25 mouse cellular contexts compared by ENCODE assay signal in the genomic region with DNA sequence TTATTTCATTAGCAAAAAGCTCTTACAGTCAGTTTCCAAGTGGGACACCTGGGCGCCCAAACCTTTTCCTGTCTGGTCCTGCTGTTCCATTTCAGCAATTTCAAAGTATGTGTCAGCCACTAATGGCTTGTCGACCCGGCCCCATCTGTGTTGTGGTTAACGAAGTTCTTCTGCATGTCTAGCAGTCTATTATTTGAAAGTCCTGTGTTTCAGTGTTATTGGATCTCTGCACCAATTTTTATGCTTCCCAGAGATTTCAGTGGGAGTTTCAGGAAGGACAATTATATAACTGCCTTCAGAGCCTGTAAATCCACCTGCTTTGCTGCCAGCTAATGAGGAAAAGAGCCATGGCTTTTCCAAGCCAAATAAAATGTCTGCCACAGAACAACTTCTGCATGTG.
DNase-seq lines count a peak whose midpoint lies in the region; ATAC-seq and TF ChIP-seq lines count a peak whose summit lies in the region.
"Had no signal": no experiment of that assay in that cellular context is flagged by ENCODE, and none has a peak within 500 bp of the region (broad histone marks: within the 10 kb centered on the region; RNA-seq: fewer than 3 reads in every experiment).

No protein-coding gene starts in this region.

- peak; percentile 13 to 17 for DNase-seq in left cerebral cortex, adult 2 months (ENCODE audit: extremely low spot score in 1 of 2, low spot score in 2 of 2)
- no peak for DNase-seq in left cerebral cortex, postnatal 4 days
- peak; percentile 45 for DNase-seq in Muller cell, postnatal 12 days (ENCODE audit: inconsistent ontology term)
- peak; percentile 19 for DNase-seq in Patski (ENCODE audit: low read depth, low spot score)
- DNase-seq in layer of hippocampus, adult 9-10 months (ENCODE audit: low spot score), result peak; percentile 17
- no peak for DNase-seq in adrenal gland, postnatal 14 days
- DNase-seq in heart, postnatal 25 days (ENCODE audit: low spot score), result no peak
- DNase-seq: adrenal gland, adult 8-10 months; cerebellum, adult 11 months; cerebellum, postnatal 10 days; gastrocnemius, postnatal 25 days; heart, adult 2 months; heart, postnatal 4 days; kidney, postnatal 4 days; lung, adult 18-20 months; lung, postnatal 14 days; spleen, adult 18-20 months; thymus, postnatal 4 days had no signal

- no peak for TF ChIP-seq CTCF in left cerebral cortex, adult 2 months (IDR thresholded peaks at IDR 0.05)
- TF ChIP-seq CTCF in Patski (IDR thresholded peaks at IDR 0.05), result no peak

- CTCF ChIA-PET in Patski (lab: Charles Lee), result no interaction called here

- intact Hi-C loops in left cerebral cortex, adult 2 months (cut with DNase I), result no loop called here
- intact Hi-C loops in left cerebral cortex, postnatal 4 days (cut with DNase I), result no loop called here
- intact Hi-C loops in heart, postnatal 25 days (cut with DNase I), result no loop called here

- H3K27me3 ChIP-seq in Patski, result no peaks in the 10 kb centered on the region
- H3K27me3 ChIP-seq: embryonic facial prominence, embryonic 12.5 days; hindbrain, embryonic 15.5 days; intestine, embryonic 15.5 days; midbrain, embryonic 15.5 days; neural tube, embryonic 15.5 days had no signal

- in situ Hi-C loops in Patski (cut with MboI; ENCODE audit: low pct_unique_long_range_greater_than_20kb), result no loop called here

- no peak overlapping the region for H3K27ac ChIP-seq in left cerebral cortex, adult 2 months
- H3K27ac ChIP-seq: embryonic facial prominence, embryonic 12.5 days; heart, adult 2 months; hindbrain, embryonic 15.5 days; intestine, embryonic 15.5 days; midbrain, embryonic 15.5 days; neural tube, embryonic 15.5 days had no signal

- POLR2A ChIA-PET in Patski (lab: Charles Lee), result no interaction called here

- no peak for ATAC-seq in Patski
- ATAC-seq: intestine, embryonic 15.5 days; midbrain, embryonic 15.5 days had no signal

- H3K4me3 ChIP-seq in left cerebral cortex, adult 2 months, result no peak overlapping the region
- H3K4me3 ChIP-seq: embryonic facial prominence, embryonic 12.5 days; erythroblast, embryonic 14.5 days; heart, adult 2 months; hindbrain, embryonic 15.5 days; intestine, embryonic 15.5 days; midbrain, embryonic 15.5 days; myocyte; neural tube, embryonic 15.5 days had no signal

Comparison
In these comparisons a context has a peak if more than half of its experiments do, and no peak if none do; other contexts are left out.
1. DNase-seq: peak in left cerebral cortex, adult 2 months (2 of 2), Muller cell, postnatal 12 days (single experiment), Patski (single experiment) and layer of hippocampus, adult 9-10 months (single experiment); none in left cerebral cortex, postnatal 4 days (single experiment), adrenal gland, postnatal 14 days (single experiment) and heart, postnatal 25 days (single experiment).